Mouse (Mus musculus) midbrain, embryonic 10.5 days (tissue): ENCODE data around the gene Fgfrl1. TPM values are rescaled to one million over a fixed set of nuclear protein-coding genes. Genes with fewer than 3 reads are reported as not detected.
A peak's percentile ranks its signal among the peaks of the same experiment; 100 is the strongest.

Source experiments
- DNase-seq: peaks from one replicate; pipeline ENCODE4 v3.0.0-alpha.2; 2017; ENCODE audit warnings: low spot score
- H3K27ac ChIP-seq: fragments of 300-500 bp; sonication (generic); replicated peaks from 2 replicates; pipeline ENCODE4 v1.5.1; 2016; ENCODE audit warnings: mild to moderate bottlenecking
- H3K27me3 ChIP-seq: fragments of 300-500 bp; sonication (generic); 2 replicates; pipeline ENCODE4 v1.6.1; 2016; ENCODE audit warnings: low read depth, mild to moderate bottlenecking; ENCODE audit not compliant: poor library complexity, severe bottlenecking
- H3K36me3 ChIP-seq: fragments of 300-500 bp; sonication (generic); 2 replicates; pipeline ENCODE4 v1.6.1; 2016; ENCODE audit warnings: mild to moderate bottlenecking, moderate library complexity
- H3K4me1 ChIP-seq: fragments of 300-500 bp; sonication (generic); 2 replicates; pipeline ENCODE4 v1.6.1; 2016
- H3K4me3 ChIP-seq: fragments of 300-500 bp; sonication (generic); 2 replicates; pipeline ENCODE4 v1.5.1; 2016; ENCODE audit warnings: mild to moderate bottlenecking, moderate library complexity
- H3K9me3 ChIP-seq: fragments of 300-500 bp; sonication (generic); replicated peaks from 2 replicates; pipeline ENCODE4 v1.6.1; 2016; ENCODE audit warnings: mild to moderate bottlenecking
- WGBS: fragments of 180-500 bp; shearing (Covaris S2); methylation state at CpG from one replicate; pipeline ENCODE4 v1.1.7; 2016; 5-methylcytosine and 5-hydroxymethylcytosine counted together
- polyA plus RNA-seq: library from polyadenylated mRNA; unstranded; fragments of >200 nt; fragmentation: Nextera tagmentation; extraction: Ambion mirVana; gene quantifications from 2 replicates; pipeline ENCODE4 v1.2.1, GENCODE M21; 2016

The Fgfrl1 gene
- 11.0 and 14.9 TPM in 2 replicates for polyA plus RNA-seq

- Histone ChIP-seq H3K27me3 (peaks cover 38% of the 10 kb centered on the region), H3K27ac (no peak within 1 kb of the TSS), H3K36me3 (no peaks in the 10 kb centered on the region), H3K4me1 (peaks cover 49% of the 10 kb centered on the region), H3K9me3 (no peaks in the 10 kb centered on the region), H3K4me3 (peak within 1 kb of the TSS; percentile 87)
- peak; percentile 46 for DNase-seq
- 4% methylated on average over 16 of the region's 18 CpGs for WGBS
Measured at GRCm38 (mm10) chr5:108692271-108692670, at the start of gene Fgfrl1. Gene Fgfrl1 (plus strand): TSS chr5:108692382.

- peaks cover 62% of the 10 kb centered on the region for H3K36me3 ChIP-seq
- WGBS, result 83% methylated on average over 2 of the region's 2 CpGs
- H3K27ac ChIP-seq, result no peak overlapping the region
- H3K4me3 ChIP-seq, result no peak overlapping the region
- no peaks in the 10 kb centered on the region for H3K9me3 ChIP-seq
- no peak for DNase-seq
- no peaks in the 10 kb centered on the region for H3K27me3 ChIP-seq
- H3K4me1 ChIP-seq, result no peaks in the 10 kb centered on the region
Measured at GRCm38 (mm10) chr5:108643674-108644073, 48.5 kb upstream of the Fgfrl1 start.

- Histone ChIP-seq H3K4me1 (no peaks in the 10 kb centered on the region), H3K27ac (no peak overlapping the region), H3K9me3 (no peaks in the 10 kb centered on the region), H3K27me3 (no peaks in the 10 kb centered on the region), H3K4me3 (no peak overlapping the region), H3K36me3 (peaks cover 78% of the 10 kb centered on the region)
- 93% methylated on average over 9 of the region's 9 CpGs for WGBS
- no peak for DNase-seq
Measured at GRCm38 (mm10) chr5:108645651-108646342, 46.4 kb upstream of the Fgfrl1 start.

- no peak overlapping the region for H3K27ac ChIP-seq
- DNase-seq, result no peak
- no peak overlapping the region for H3K4me3 ChIP-seq
- H3K9me3 ChIP-seq, result no peaks in the 10 kb centered on the region
- no peaks in the 10 kb centered on the region for H3K27me3 ChIP-seq
- H3K4me1 ChIP-seq, result no peaks in the 10 kb centered on the region
- WGBS, result 96% methylated on average over 3 of the region's 3 CpGs
- H3K36me3 ChIP-seq, result peaks cover 83% of the 10 kb centered on the region
Measured at GRCm38 (mm10) chr5:108646343-108646660, 45.9 kb upstream of the Fgfrl1 start.

GRCm38 (mm10) chr5:108647311-108647710, 44.9 kb upstream of the Fgfrl1 start:
- Histone ChIP-seq H3K4me1 (no peaks in the 10 kb centered on the region), H3K27ac (no peak overlapping the region), H3K4me3 (no peak overlapping the region), H3K9me3 (no peaks in the 10 kb centered on the region), H3K27me3 (no peaks in the 10 kb centered on the region), H3K36me3 (peaks cover 83% of the 10 kb centered on the region)
- DNase-seq, result no peak
- 93% methylated on average over 2 of the region's 2 CpGs for WGBS

- Histone ChIP-seq H3K27me3 (no peaks in the 10 kb centered on the region), H3K4me3 (no peak overlapping the region), H3K4me1 (no peaks in the 10 kb centered on the region), H3K9me3 (no peaks in the 10 kb centered on the region), H3K27ac (no peak overlapping the region), H3K36me3 (peaks cover 87% of the 10 kb centered on the region)
- DNase-seq, result no peak
- WGBS, result 85% methylated on average over 2 of the region's 2 CpGs
Measured at GRCm38 (mm10) chr5:108647820-108648465, 44.2 kb upstream of the Fgfrl1 start.

GRCm38 (mm10) chr5:108648937-108649576, 43.1 kb upstream of the Fgfrl1 start:
- no peak overlapping the region for H3K4me3 ChIP-seq
- peaks cover 89% of the 10 kb centered on the region for H3K36me3 ChIP-seq
- H3K9me3 ChIP-seq, result no peaks in the 10 kb centered on the region
- H3K27me3 ChIP-seq, result no peaks in the 10 kb centered on the region
- H3K4me1 ChIP-seq, result no peaks in the 10 kb centered on the region
- 91% methylated on average over 11 of the region's 11 CpGs for WGBS
- no peak overlapping the region for H3K27ac ChIP-seq
- no peak for DNase-seq

GRCm38 (mm10) chr5:108650341-108650740, 41.8 kb upstream of the Fgfrl1 start:
- H3K36me3 ChIP-seq, result peaks cover 92% of the 10 kb centered on the region
- no peaks in the 10 kb centered on the region for H3K9me3 ChIP-seq
- no peak overlapping the region for H3K4me3 ChIP-seq
- no peaks in the 10 kb centered on the region for H3K27me3 ChIP-seq
- no peak for DNase-seq
- H3K4me1 ChIP-seq, result no peaks in the 10 kb centered on the region
- H3K27ac ChIP-seq, result no peak overlapping the region
- 92% methylated on average over 7 of the region's 7 CpGs for WGBS

- Histone ChIP-seq H3K36me3 (peaks cover 92% of the 10 kb centered on the region), H3K4me3 (no peak overlapping the region), H3K9me3 (no peaks in the 10 kb centered on the region), H3K27me3 (no peaks in the 10 kb centered on the region), H3K4me1 (no peaks in the 10 kb centered on the region), H3K27ac (no peak overlapping the region)
- WGBS, result 88% methylated on average over 5 of the region's 5 CpGs
- no peak for DNase-seq
Measured at GRCm38 (mm10) chr5:108651136-108651720, 41.0 kb upstream of the Fgfrl1 start.

GRCm38 (mm10) chr5:108651823-108652222, 40.4 kb upstream of the Fgfrl1 start:
- no peaks in the 10 kb centered on the region for H3K27me3 ChIP-seq
- WGBS, result 59% methylated on average over 1 of the region's 1 CpGs
- DNase-seq, result no peak
- H3K27ac ChIP-seq, result no peak overlapping the region
- no peaks in the 10 kb centered on the region for H3K9me3 ChIP-seq
- H3K4me1 ChIP-seq, result no peaks in the 10 kb centered on the region
- peaks cover 92% of the 10 kb centered on the region for H3K36me3 ChIP-seq
- H3K4me3 ChIP-seq, result no peak overlapping the region

- Histone ChIP-seq H3K4me1 (peaks cover under 1% of the 10 kb centered on the region; the same call in 1 of the 2 replicates), H3K36me3 (peaks cover 90% of the 10 kb centered on the region), H3K4me3 (no peak overlapping the region), H3K27me3 (no peaks in the 10 kb centered on the region), H3K9me3 (no peaks in the 10 kb centered on the region), H3K27ac (no peak overlapping the region)
- no peak for DNase-seq
- 87% methylated on average over 6 of the region's 6 CpGs for WGBS
Measured at GRCm38 (mm10) chr5:108653341-108653740, 38.8 kb upstream of the Fgfrl1 start.

GRCm38 (mm10) chr5:108654444-108654990, 37.7 kb upstream of the Fgfrl1 start:
- WGBS, result 94% methylated on average over 10 of the region's 10 CpGs
- Histone ChIP-seq H3K4me3 (no peak overlapping the region), H3K9me3 (no peaks in the 10 kb centered on the region), H3K4me1 (peaks cover 12% of the 10 kb centered on the region), H3K36me3 (peaks cover 79% of the 10 kb centered on the region), H3K27ac (no peak overlapping the region), H3K27me3 (no peaks in the 10 kb centered on the region)
- no peak for DNase-seq
